ENCODE assay signal across 38 mouse cellular contexts in genomic region chr17:8611916-8612315, GRCm38 (mm10). TPM values are rescaled to one million over a fixed set of nuclear protein-coding genes. Genes with fewer than 3 reads are reported as not detected.
"Had no signal": no experiment of that assay in that cellular context is flagged by ENCODE, and none has a peak within 500 bp of the region (broad histone marks: within the 10 kb centered on the region; RNA-seq: fewer than 3 reads in every experiment).

No protein-coding gene starts in this region.

- H3K36me3 ChIP-seq: embryonic facial prominence, embryonic 10.5 days; embryonic facial prominence, embryonic 12.5 days; embryonic facial prominence, embryonic 13.5 days; embryonic facial prominence, embryonic 15.5 days; forebrain, embryonic 10.5 days; forebrain, embryonic 12.5 days; forebrain, embryonic 15.5 days had no signal

- H3K9ac ChIP-seq: embryonic facial prominence, embryonic 12.5 days; embryonic facial prominence, embryonic 13.5 days; embryonic facial prominence, embryonic 15.5 days; forebrain, embryonic 12.5 days; forebrain, embryonic 13.5 days; forebrain, embryonic 15.5 days; forebrain, postnatal 0 days had no signal

- H3K9me3 ChIP-seq: embryonic facial prominence, embryonic 10.5 days; embryonic facial prominence, embryonic 12.5 days; embryonic facial prominence, embryonic 13.5 days; embryonic facial prominence, embryonic 15.5 days; forebrain, embryonic 10.5 days; forebrain, embryonic 12.5 days; forebrain, embryonic 13.5 days; forebrain, embryonic 15.5 days had no signal

- DNase-seq: cerebellum, adult 8-10 months; cerebellum, adult 9-10 months; cerebellum, postnatal 10 days; cerebellum, postnatal 14 days; cerebellum, postnatal 25 days; cerebellum, postnatal 36 days; embryo, embryonic 11 days; forebrain, postnatal 0 days; gastrocnemius, adult 2 months; gastrocnemius, postnatal 10 days; gastrocnemius, postnatal 14 days; gastrocnemius, postnatal 25 days; gastrocnemius, postnatal 36 days; heart, adult 18-20 months; heart, adult 2 months had no signal

- H3K4me1 ChIP-seq: embryonic facial prominence, embryonic 10.5 days; embryonic facial prominence, embryonic 12.5 days; embryonic facial prominence, embryonic 13.5 days; embryonic facial prominence, embryonic 15.5 days; forebrain, embryonic 10.5 days; forebrain, embryonic 12.5 days; forebrain, embryonic 13.5 days; forebrain, embryonic 15.5 days had no signal

- H3K4me2 ChIP-seq: embryonic facial prominence, embryonic 12.5 days; embryonic facial prominence, embryonic 13.5 days; embryonic facial prominence, embryonic 15.5 days; forebrain, embryonic 12.5 days; forebrain, embryonic 13.5 days; forebrain, embryonic 15.5 days had no signal

- H3K27ac ChIP-seq: embryonic facial prominence, embryonic 10.5 days; embryonic facial prominence, embryonic 12.5 days; embryonic facial prominence, embryonic 13.5 days; embryonic facial prominence, embryonic 15.5 days; forebrain, embryonic 10.5 days; forebrain, embryonic 12.5 days; forebrain, embryonic 13.5 days; forebrain, embryonic 15.5 days; gastrocnemius, adult 2 months; heart, adult 2 months had no signal

- H3K27me3 ChIP-seq: embryonic facial prominence, embryonic 12.5 days; embryonic facial prominence, embryonic 15.5 days; forebrain, embryonic 12.5 days; forebrain, embryonic 13.5 days; forebrain, embryonic 15.5 days had no signal

- ATAC-seq: forebrain, embryonic 13.5 days; forebrain, embryonic 14.5 days; forebrain, embryonic 15.5 days; forebrain, embryonic 16.5 days; forebrain, postnatal 0 days had no signal

- H3K4me3 ChIP-seq: embryonic facial prominence, embryonic 10.5 days; embryonic facial prominence, embryonic 12.5 days; embryonic facial prominence, embryonic 13.5 days; embryonic facial prominence, embryonic 15.5 days; erythroblast, embryonic 14.5 days; forebrain, embryonic 10.5 days; forebrain, embryonic 12.5 days; forebrain, embryonic 13.5 days; forebrain, embryonic 15.5 days; gastrocnemius, adult 2 months; heart, adult 2 months had no signal

RNA-seq across cellular contexts. Expression of gene Gm17087, which starts 45.2 kb away (rescaled TPM):
- total RNA-seq: common myeloid progenitor, adult 5-6 weeks; forebrain, postnatal 0 days; gastrocnemius, adult 18-20 months; gastrocnemius, adult 2 months; gastrocnemius, adult 8-10 months; gastrocnemius, postnatal 10 days; gastrocnemius, postnatal 14 days; gastrocnemius, postnatal 25 days; gastrocnemius, postnatal 36 days; gastrocnemius, postnatal 4 days; granulocyte monocyte progenitor cell, adult 5-6 weeks; heart, adult 18-20 months; heart, adult 2 months had no signal
- polyA plus RNA-seq: cerebellum, adult 2 months; cortical plate, adult 2 months; embryonic facial prominence, embryonic 10.5 days; embryonic facial prominence, embryonic 11.5 days; embryonic facial prominence, embryonic 12.5 days; embryonic facial prominence, embryonic 13.5 days; embryonic facial prominence, embryonic 14.5 days; embryonic facial prominence, embryonic 15.5 days; erythroblast, embryonic 14.5 days; forebrain, embryonic 10.5 days; forebrain, embryonic 11.5 days; forebrain, embryonic 12.5 days; forebrain, embryonic 13.5 days; forebrain, embryonic 14.5 days; forebrain, embryonic 15.5 days; forebrain, embryonic 16.5 days; forebrain, postnatal 0 days; frontal cortex, adult 2 months; gonadal fat pad, adult 2 months; heart, adult 2 months had no signal
